Mouse (Mus musculus) brain, embryonic 18.5 days (tissue): ENCODE results near the gene Cdh13.
"Not testable (repeated sequence)": the region's sequence is repeated elsewhere in the genome, so short reads cannot be mapped to it uniquely, and the experiment has no call there.

Experiments
- DNase-seq: peaks from one replicate; pipeline ENCODE4 v3.0.0-alpha.2; 2012; ENCODE audit warnings: low read depth, low spot score

The Cdh13 gene

GRCm38 (mm10) chr8:119254358-119254757, 970.8 kb downstream of the Cdh13 start:
- DNase-seq, result no peak

GRCm38 (mm10) chr8:119258642-119259041, 975.1 kb downstream of the Cdh13 start:
- DNase-seq, result no peak

- no peak for DNase-seq
Observed at GRCm38 (mm10) chr8:119263750-119264149, 980.2 kb downstream of the Cdh13 start.

DNA sequence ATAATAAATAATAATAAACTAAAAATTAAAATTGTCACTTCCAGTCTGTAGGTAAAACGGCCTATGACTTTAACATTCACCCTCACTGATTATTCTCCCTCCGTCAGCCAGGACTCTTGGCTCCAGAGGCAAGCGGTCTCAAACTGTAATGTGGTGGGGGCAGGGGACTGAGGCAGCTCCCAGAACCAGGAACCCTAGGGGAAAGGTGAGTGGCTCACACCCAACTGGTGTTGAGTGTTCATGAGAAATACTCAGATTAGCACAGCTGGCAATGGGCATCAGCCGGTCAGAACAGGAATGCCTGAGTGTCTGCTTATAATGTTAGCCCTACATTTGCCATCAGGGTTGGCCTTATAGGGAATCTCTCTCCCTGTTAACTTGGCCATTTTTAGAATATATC, 982.8 kb downstream of the Cdh13 start:
- no peak for DNase-seq

DNA sequence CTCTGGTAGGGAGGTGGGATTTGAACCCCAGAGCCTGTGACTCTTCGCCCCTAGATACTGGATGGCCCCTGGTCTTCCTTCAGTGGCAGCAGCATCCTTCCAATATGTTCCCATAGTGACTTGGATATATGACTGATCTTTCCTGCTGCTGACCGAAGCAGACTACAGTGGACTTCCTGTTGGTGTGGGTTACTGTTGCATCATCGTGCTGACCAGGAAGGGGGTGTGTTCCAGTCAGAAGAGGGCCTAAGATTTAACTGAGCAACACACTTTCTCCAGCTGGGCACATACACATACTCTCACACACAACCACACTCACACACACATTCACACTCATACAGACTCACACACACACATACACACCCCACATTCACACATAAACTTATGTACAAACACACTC, 986.0 kb downstream of the Cdh13 start:
- no peak for DNase-seq

DNA sequence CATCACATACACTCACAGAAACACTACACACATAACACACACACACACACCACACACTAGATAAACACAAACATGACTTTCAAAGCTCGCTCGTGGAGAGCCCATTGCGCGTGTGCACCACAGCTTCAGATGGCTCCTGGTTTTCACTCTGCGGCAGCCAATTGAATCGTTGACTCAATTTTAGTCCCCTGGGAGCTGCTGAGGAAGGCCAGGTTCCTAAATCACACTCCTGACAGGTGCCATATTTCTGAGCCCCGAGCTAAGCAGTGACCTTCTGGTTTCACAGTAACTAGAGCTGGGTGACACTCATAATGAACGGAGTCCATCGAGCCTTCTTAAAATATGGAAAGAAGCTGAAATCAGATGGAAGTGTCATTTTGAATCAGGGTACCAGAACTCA, 986.8 kb downstream of the Cdh13 start:
- no peak for DNase-seq

GRCm38 (mm10) chr8:119272891-119273290, 989.4 kb downstream of the Cdh13 start:
- no peak for DNase-seq

- DNase-seq, result no peak
Observed at GRCm38 (mm10) chr8:119275442-119275841, 991.9 kb downstream of the Cdh13 start.

DNA sequence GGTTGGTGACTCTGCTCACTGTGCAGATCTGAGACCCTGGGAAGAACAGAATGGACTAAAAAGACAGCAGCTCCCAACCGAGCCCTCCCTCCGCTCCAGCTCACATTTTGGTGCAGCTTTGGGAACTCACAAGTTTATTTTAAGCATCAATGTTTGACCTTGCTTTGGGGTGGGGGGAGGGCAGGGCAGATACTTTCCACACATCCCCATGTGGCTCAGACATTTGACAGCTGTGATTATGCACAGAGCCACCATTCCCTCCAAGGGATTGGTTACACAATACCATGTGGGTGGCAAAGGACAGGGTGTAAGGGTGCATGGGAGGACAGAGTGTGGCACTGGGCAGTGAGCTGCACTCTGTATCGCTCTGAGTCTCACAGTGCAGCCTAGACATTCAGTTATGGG, 993.5 kb downstream of the Cdh13 start:
- DNase-seq, result no peak

DNA sequence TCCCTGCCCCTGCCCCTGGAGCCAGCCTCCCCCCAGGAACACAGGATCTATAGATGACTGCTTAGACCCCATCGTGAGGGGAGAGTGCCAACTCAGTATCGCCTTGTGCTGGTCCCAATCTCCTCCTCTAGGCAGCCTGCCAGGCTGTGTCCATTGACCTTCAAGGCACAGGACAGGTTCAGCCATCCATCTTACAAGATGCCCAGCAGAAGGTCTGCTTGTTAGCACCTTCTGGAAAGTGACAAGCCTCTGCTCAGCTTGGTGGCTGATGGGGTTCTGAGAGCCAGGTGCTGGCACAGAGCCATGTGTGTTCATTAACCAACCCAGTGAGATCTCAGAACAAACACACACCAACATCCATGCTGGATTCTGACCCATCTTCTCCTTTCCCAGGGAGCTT, 998.2 kb downstream of the Cdh13 start:
- no peak for DNase-seq

DNA sequence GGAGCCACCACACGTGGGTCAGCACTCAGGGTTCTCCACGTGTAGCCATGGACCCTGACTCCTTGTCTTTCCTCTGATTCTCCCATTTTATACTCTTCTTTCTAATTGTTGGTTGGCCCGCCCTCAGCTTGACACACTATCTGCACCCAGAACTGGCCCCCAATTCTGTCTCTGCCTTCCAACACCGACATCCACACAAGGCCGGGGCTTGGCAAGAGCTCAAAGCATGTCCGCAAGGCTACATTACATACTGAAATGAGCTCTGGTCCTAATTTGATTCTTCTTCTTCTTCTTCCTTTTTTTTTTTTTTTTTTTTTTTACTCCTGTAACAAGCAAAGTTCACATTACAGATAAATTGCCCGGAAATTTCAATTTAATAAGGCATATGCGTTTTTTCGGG, 1001.0 kb downstream of the Cdh13 start:
- DNase-seq, result no peak

GRCm38 (mm10) chr8:119284920-119285319, 1001.4 kb downstream of the Cdh13 start:
- no peak for DNase-seq

GRCm38 (mm10) chr8:119295477-119295876, 1011.9 kb downstream of the Cdh13 start:
- no peak for DNase-seq

GRCm38 (mm10) chr8:119297752-119298151, 1014.2 kb downstream of the Cdh13 start:
- not testable (repeated sequence) for DNase-seq

DNA sequence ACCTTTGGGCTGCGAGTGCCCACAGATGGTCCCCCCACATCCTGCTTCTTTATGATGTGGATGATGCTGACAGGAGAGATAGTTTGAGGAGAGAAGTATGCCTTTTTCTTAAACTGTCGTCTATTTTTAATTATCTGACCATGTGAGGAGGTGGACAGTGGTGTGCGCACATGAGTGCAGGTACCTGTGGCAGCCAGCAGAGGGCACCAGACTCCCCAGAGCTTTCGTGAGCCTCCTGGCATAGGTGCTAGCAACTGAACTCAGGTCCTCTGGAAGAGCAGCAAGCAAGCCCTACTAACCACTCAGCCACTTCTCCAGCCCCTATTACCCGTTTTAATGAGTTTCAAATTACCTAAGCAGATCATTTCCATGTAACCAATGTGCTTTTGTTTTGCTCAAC, 1016.8 kb downstream of the Cdh13 start:
- DNase-seq, result no peak

DNA sequence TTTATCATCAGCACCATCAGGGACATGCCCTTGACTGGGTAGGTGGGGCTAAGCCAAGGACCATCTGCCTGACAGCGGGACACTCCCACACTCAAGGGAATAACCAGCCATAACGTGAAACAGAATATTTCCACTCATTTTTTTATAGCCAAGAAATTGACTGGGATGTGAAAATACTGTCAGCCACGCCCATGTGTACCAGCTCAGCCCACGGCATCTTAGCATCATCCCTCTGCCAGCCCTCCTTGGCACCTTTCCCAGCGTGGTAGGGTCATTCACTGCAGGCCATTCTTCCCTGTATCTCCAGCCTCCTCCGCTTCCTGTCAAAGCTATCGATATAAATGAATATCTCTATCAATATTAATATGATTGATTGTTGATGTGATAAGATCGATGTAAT, 1020.7 kb downstream of the Cdh13 start:
- DNase-seq, result no peak

DNA sequence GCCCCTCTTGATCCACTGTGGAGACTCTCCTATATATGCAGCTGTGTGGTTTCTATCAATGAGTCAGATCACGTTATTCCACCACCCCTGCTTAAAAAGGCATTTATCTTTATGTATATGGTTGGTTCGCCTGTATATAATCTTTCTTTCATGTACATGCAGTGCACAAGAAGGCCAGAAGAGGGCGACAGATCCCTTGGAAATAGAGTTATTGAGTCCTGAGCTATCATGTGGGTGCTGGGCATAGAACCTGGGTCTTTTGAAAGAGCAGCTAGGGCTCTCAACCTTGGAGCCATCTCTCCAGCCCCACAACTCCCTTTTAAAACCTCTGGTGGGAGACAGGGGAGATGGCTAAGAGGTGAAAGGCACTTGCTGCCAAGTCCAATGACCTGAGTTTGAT, 1027.9 kb downstream of the Cdh13 start:
- DNase-seq, result no peak

GRCm38 (mm10) chr8:119323215-119323614, 1039.7 kb downstream of the Cdh13 start:
- DNase-seq, result no peak

DNA sequence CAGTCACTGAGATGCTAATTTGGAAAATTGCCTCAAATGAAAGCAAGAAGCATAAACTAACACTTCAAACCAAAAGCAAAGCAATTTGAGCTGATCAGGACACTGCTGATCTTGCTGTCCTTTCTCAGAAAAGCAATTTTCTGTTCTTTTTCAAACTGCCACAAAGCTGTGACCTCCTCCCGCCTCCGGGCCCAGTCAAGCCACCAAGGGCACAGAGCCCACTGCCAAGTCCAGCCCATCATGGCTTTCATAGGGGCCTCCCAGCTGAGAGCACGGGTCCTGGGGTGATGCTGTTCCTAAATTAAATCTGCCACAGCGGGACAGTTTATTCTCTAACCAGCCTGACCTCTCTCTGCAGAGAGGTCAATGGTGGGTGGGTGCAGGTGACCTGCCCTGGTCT, 1056.0 kb downstream of the Cdh13 start:
- DNase-seq, result no peak

DNA sequence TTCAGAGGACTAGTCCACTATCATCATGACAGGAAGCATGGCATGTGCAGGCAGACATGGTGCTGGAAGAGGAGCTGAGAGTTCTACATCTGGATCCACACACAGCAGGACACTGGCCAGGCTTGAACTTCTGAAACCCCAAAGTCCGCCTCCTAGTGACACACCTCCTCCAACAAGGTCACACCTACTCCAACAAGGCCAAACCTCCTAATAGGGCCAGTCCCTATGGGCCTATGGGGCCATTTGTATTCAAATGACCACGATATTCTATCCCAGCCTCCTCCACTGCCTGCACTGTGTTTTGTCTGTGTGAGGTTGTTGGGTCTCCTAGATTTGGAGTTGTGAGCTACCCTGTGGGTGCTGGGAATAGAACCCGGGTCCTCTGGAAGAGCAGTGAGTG, 1060.1 kb downstream of the Cdh13 start:
- DNase-seq, result no peak

DNA sequence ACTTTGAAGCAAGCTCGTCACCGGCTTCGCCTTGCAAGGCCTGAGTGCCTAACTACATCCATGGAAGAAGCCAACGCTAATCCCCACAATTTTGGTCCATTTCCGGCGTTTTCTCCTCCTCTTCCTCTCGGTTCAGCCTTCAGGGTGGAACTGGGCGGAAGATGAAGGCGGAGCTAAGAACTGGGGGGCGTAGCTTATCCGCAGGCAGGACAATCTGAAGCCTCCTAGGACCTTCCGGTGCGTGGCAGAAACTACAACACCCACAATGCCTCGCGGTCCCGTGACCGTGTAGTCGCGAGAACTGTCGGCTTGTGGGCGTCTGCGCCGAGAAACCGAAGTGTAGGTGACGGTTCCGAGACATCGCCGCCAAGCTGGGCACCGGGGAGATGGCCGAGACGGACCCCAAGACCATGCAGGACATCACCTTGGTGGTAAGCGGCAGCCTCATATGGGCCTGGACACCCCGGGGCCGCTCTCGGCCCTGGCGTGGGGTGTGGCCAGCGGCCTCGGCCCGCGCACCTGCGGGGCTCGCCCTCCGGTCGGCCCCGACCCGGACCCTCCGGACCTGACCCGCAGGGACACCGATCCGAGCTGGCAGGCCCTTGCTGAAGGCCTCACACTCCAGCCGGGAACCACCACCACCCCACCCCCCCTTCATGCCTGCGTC, 1060.8 kb downstream of the Cdh13 start, which contains the start of gene Hsbp1:
Gene Hsbp1, plus strand, starts transcription at position 299 of the 667 bp plus-strand sequence.
- DNase-seq, result peak; percentile 94

GRCm38 (mm10) chr8:119345029-119345682, 1061.6 kb downstream of the Cdh13 start:
- DNase-seq, result no peak

DNA sequence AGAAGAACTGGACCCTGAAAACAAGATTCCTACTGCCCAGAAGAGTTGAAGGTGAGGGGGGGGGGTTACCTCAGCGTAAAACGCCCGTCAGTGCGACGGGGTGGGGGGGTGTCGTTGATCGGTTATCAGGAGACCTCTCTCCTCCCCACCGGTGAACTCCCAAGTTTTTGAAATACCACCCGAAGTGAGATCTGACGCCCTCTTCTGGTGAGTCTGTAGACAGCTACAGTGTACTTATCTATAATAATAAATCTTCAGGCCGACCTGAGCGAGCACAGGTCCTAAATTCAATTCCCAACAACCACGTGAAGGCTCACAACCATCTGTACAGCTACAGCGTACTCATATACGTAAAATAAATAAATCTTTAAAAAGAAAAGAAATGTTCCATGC, 1062.1 kb downstream of the Cdh13 start:
- no peak for DNase-seq
